Mouse (Mus musculus): ENCODE data around the gene Nrcam. TPM values are rescaled to one million over a fixed set of nuclear protein-coding genes. Genes with fewer than 3 reads are reported as not detected.

Nrcam gene
- total RNA-seq, 2 experiments from 2014 or later: 1.4 to 3.5 TPM

- intact Hi-C loops (cut with DNase I; ENCODE audit: low total_unique reads): no loop called here
- no peak for DNase-seq
These were observed 173.3 kb downstream of the Nrcam start for GRCm38 (mm10) chr12:44501807-44502487.

GRCm38 (mm10) chr12:44503737-44504136, 175.1 kb downstream of the Nrcam start:
- intact Hi-C loops (cut with DNase I; ENCODE audit: low total_unique reads): no loop called here
- no peak for DNase-seq

- intact Hi-C loops (cut with DNase I; ENCODE audit: low total_unique reads): no loop called here
These were observed 179.9 kb downstream of the Nrcam start for GRCm38 (mm10) chr12:44508635-44509034.

GRCm38 (mm10) chr12:44509406-44510104, 180.9 kb downstream of the Nrcam start:
- no peak for DNase-seq
- intact Hi-C loops (cut with DNase I; ENCODE audit: low total_unique reads): no loop called here

More at GRCm38 (mm10) chr12:44508635-44509034, 179.9 kb downstream of the Nrcam start:
- no peak for DNase-seq

GRCm38 (mm10) chr12:44515066-44515465, 186.4 kb downstream of the Nrcam start:
- intact Hi-C loops (cut with DNase I; ENCODE audit: low total_unique reads): no loop called here
- DNase-seq: no peak

GRCm38 (mm10) chr12:44519440-44520141, 190.9 kb downstream of the Nrcam start:
- intact Hi-C loops (cut with DNase I; ENCODE audit: low total_unique reads): no loop called here
- DNase-seq: no peak

GRCm38 (mm10) chr12:44521496-44521895, 192.8 kb downstream of the Nrcam start:
- intact Hi-C loops (cut with DNase I; ENCODE audit: low total_unique reads): no loop called here
- DNase-seq: no peak

- DNase-seq: no peak
- intact Hi-C loops (cut with DNase I; ENCODE audit: low total_unique reads): no loop called here
These were observed 196.2 kb downstream of the Nrcam start for GRCm38 (mm10) chr12:44524621-44525565.

- intact Hi-C loops (cut with DNase I; ENCODE audit: low total_unique reads): no loop called here
- DNase-seq: no peak
These were observed 199.8 kb downstream of the Nrcam start for GRCm38 (mm10) chr12:44528391-44529016.

GRCm38 (mm10) chr12:44532337-44533113, 203.8 kb downstream of the Nrcam start:
- intact Hi-C loops (cut with DNase I; ENCODE audit: low total_unique reads): no loop called here
- DNase-seq: no peak

GRCm38 (mm10) chr12:44534100-44534633, 205.5 kb downstream of the Nrcam start:
- DNase-seq: no peak
- intact Hi-C loops (cut with DNase I; ENCODE audit: low total_unique reads): no loop called here

- intact Hi-C loops (cut with DNase I; ENCODE audit: low total_unique reads): no loop called here
- no peak for DNase-seq
These were observed 206.9 kb downstream of the Nrcam start for GRCm38 (mm10) chr12:44535623-44536022.

- intact Hi-C loops (cut with DNase I; ENCODE audit: low total_unique reads): no loop called here
These were observed 219.2 kb downstream of the Nrcam start for GRCm38 (mm10) chr12:44547721-44548369.

GRCm38 (mm10) chr12:44548465-44548864, 219.8 kb downstream of the Nrcam start:
- no peak for DNase-seq
- intact Hi-C loops (cut with DNase I; ENCODE audit: low total_unique reads): no loop called here

More at GRCm38 (mm10) chr12:44547721-44548369, 219.2 kb downstream of the Nrcam start:
- peak; percentile 52 for DNase-seq

- intact Hi-C loops (cut with DNase I; ENCODE audit: low total_unique reads): no loop called here
- no peak for DNase-seq
These were observed 222.9 kb downstream of the Nrcam start for GRCm38 (mm10) chr12:44551614-44552013.

GRCm38 (mm10) chr12:44554051-44554450, 225.4 kb downstream of the Nrcam start:
- intact Hi-C loops (cut with DNase I; ENCODE audit: low total_unique reads): no loop called here
- DNase-seq: no peak

GRCm38 (mm10) chr12:44554808-44555207, 226.1 kb downstream of the Nrcam start:
- DNase-seq: no peak
- intact Hi-C loops (cut with DNase I; ENCODE audit: low total_unique reads): no loop called here

Measured in gastrocnemius, postnatal 14 days (tissue).